Mouse (Mus musculus) forebrain, embryonic 15.5 days (tissue): Measurements from ENCODE around the gene Pdrg1. TPM values are rescaled to one million over a fixed set of nuclear protein-coding genes. Genes with fewer than 3 reads are reported as not detected.

Experiments
- ATAC-seq: fragments of 200-750 bp; cut with Nextera tagmentation; replicated peaks from 2 replicates; pipeline ENCODE4 v1.8.0; 2017; ENCODE audit warnings: mild to moderate bottlenecking, moderate TSS enrichment, moderate library complexity
- H3K27ac ChIP-seq: fragments of 300-500 bp; sonication (generic); replicated peaks from 2 replicates; pipeline ENCODE4 v1.5.1; 2015; ENCODE audit warnings: mild to moderate bottlenecking, inconsistent platforms
- H3K27me3 ChIP-seq: fragments of 300-500 bp; sonication (generic); 2 replicates; pipeline ENCODE4 v1.6.1; 2015; ENCODE audit warnings: inconsistent platforms
- H3K36me3 ChIP-seq: fragments of 300-500 bp; sonication (generic); 2 replicates; pipeline ENCODE4 v1.6.1; 2015; ENCODE audit warnings: mild to moderate bottlenecking, inconsistent platforms
- H3K4me1 ChIP-seq: fragments of 300-500 bp; sonication (generic); 2 replicates; pipeline ENCODE4 v1.6.1; 2015; ENCODE audit warnings: inconsistent platforms
- H3K4me2 ChIP-seq: fragments of 300-500 bp; sonication (generic); replicated peaks from 2 replicates; pipeline ENCODE4 v1.6.1; 2015; ENCODE audit warnings: mild to moderate bottlenecking, inconsistent platforms
- H3K4me3 ChIP-seq: fragments of 300-500 bp; sonication (generic); 2 replicates; pipeline ENCODE4 v1.5.1; 2015; ENCODE audit warnings: mild to moderate bottlenecking, inconsistent platforms
- H3K9ac ChIP-seq: fragments of 300-500 bp; sonication (generic); replicated peaks from 2 replicates; pipeline ENCODE4 v1.6.1; 2015; ENCODE audit warnings: mild to moderate bottlenecking, inconsistent platforms
- H3K9me3 ChIP-seq: fragments of 300-500 bp; sonication (generic); 2 replicates; pipeline ENCODE4 v1.6.1; 2016; ENCODE audit warnings: inconsistent platforms
- WGBS: fragments of 180-500 bp; shearing (Covaris S2); methylation state at CpG from one replicate; pipeline ENCODE4 v1.1.7; 2015; ENCODE audit warnings: mixed read lengths; 5-methylcytosine and 5-hydroxymethylcytosine counted together
- polyA plus RNA-seq: library from polyadenylated mRNA; unstranded; fragments of >200 nt; fragmentation: Nextera tagmentation; extraction: Ambion mirVana; gene quantifications from 2 replicates; pipeline ENCODE4 v1.2.1, GENCODE M21; 2015

The Pdrg1 gene
- polyA plus RNA-seq, 1 experiment from 2014 or later = 189 TPM

DNA sequence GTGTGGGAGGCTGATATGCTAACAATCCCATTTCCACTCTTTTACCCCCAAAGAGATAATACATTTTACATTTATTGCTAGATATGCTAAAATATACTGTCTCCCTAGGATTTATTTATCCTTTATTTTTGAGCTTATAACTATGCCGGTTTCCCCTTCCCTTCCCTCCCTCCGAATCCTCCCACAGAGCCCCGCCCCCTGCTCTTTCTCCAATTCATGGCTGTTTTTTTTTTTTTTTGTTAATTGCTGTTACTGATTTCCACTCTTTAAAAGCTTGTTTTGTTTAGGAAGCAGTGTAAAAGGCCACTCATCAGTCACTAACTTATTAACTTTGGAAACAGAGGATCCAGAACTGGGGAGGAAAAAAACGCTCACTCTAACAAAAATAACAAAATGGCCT, 18.2 kb downstream of the Pdrg1 start:
- Histone ChIP-seq H3K27ac (no peak overlapping the region), H3K9me3 (no peaks in the 10 kb centered on the region), H3K4me3 (no peak overlapping the region), H3K27me3 (no peaks in the 10 kb centered on the region), H3K4me2 (no peak overlapping the region), H3K9ac (no peak overlapping the region), H3K4me1 (no peaks in the 10 kb centered on the region), H3K36me3 (no peaks in the 10 kb centered on the region)
- ATAC-seq = no peak
- WGBS = 65% methylated on average over 4 of the region's 4 CpGs

DNA sequence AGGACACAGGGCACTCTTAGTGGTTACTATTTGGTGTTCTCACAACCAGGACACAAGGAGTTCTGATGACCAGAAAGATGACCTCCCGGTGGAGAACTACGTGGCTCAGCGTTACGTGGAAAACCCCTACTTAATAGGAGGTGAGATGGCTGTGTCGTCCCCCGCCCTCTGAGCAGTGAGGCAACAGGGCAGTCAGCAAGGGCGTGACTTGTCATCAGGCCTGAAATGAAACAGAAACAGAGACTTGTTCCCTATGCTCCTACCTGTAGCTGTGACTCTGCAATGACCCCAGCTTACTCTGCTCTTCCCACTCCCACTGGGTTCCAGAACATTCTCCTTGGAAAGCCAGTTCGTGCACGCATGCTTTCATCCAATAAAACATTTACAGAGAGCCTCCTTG, 23.7 kb downstream of the Pdrg1 start:
- H3K9ac ChIP-seq = no peak overlapping the region
- no peaks in the 10 kb centered on the region for H3K9me3 ChIP-seq
- no peaks in the 10 kb centered on the region for H3K27me3 ChIP-seq
- 88% methylated on average over 9 of the region's 9 CpGs for WGBS
- H3K27ac ChIP-seq = no peak overlapping the region
- no peaks in the 10 kb centered on the region for H3K4me1 ChIP-seq
- H3K36me3 ChIP-seq = no peaks in the 10 kb centered on the region
- H3K4me2 ChIP-seq = no peak overlapping the region
- ATAC-seq = no peak
- H3K4me3 ChIP-seq = no peak overlapping the region

DNA sequence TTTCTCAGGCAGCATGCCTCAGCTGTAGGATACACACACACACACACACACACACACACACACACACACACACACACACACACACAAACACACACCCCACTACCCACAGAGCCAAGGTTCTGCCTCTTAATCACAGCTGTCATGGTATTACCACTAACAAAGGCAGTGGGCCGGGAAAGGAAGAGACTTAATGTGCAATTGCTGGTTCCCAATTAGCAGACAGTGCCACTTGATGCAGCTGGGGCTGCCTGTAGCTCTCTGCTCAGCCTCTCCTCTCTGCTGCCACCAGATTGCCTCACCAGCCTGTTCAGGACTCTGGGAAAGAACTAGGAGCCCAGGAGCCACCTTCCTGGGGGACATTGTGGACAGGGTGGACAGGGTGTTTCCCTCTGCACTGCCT, 29.6 kb downstream of the Pdrg1 start:
- Histone ChIP-seq H3K9me3 (no peaks in the 10 kb centered on the region), H3K4me1 (peaks cover 5% of the 10 kb centered on the region), H3K4me3 (no peak overlapping the region), H3K4me2 (no peak overlapping the region), H3K27me3 (no peaks in the 10 kb centered on the region), H3K36me3 (no peaks in the 10 kb centered on the region), H3K9ac (no peak overlapping the region), H3K27ac (peak overlapping the region; percentile 31; the same call in 1 of the 2 replicates)
- peak; percentile 92 for ATAC-seq
- WGBS = 16% methylated on average over 1 of the region's 1 CpGs

DNA sequence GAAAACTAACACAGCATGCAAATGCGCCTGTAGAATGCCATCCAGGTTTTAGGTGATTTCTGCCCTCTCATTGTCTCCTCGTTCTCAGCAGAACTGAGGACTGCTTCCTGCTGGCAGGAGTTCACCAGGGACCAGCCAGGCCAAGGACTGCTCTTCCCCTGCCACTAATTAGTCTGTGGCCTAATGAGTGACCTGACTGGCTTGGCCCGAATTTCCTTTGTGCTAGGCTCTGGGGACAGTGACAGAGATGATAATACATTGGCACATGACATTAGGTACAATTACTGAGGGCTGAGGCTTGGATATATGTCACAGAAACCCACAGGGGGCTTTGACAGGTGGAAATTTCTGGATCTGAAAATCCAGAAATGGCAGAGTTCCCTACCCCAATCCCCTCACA, 38.2 kb downstream of the Pdrg1 start:
- Histone ChIP-seq H3K4me2 (no peak overlapping the region), H3K9me3 (no peaks in the 10 kb centered on the region), H3K27ac (no peak overlapping the region), H3K4me3 (no peak overlapping the region), H3K27me3 (no peaks in the 10 kb centered on the region), H3K4me1 (no peaks in the 10 kb centered on the region), H3K36me3 (no peaks in the 10 kb centered on the region), H3K9ac (no peak overlapping the region)
- WGBS = 39% methylated on average over 3 of the region's 3 CpGs
- ATAC-seq = no peak

DNA sequence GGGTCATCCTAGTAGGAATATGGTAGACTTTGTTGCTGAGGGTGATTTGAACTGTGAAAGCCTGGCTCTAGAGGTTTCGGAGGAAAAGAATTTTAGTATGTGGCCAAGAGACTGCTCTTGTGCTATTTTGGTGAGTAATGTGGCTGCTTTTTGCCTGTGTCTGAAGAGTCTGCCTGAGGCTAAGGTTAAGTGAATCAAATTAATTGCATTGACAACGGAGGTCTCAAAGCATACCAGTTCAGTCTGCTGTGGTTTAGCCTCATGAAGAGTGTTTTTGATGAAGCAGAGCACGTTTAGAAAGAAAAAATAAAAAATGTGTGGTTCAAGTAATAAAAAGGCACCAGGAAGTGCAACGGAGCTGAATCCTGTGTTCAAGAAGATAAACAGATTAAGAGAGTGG, 49.7 kb downstream of the Pdrg1 start:
- Histone ChIP-seq H3K27ac (no peak overlapping the region), H3K9me3 (no peaks in the 10 kb centered on the region), H3K36me3 (no peaks in the 10 kb centered on the region), H3K4me2 (no peak overlapping the region), H3K4me3 (no peak overlapping the region), H3K4me1 (peaks cover 8% of the 10 kb centered on the region), H3K27me3 (no peaks in the 10 kb centered on the region), H3K9ac (no peak overlapping the region)
- 72% methylated on average over 4 of the region's 4 CpGs for WGBS
- no peak for ATAC-seq

DNA sequence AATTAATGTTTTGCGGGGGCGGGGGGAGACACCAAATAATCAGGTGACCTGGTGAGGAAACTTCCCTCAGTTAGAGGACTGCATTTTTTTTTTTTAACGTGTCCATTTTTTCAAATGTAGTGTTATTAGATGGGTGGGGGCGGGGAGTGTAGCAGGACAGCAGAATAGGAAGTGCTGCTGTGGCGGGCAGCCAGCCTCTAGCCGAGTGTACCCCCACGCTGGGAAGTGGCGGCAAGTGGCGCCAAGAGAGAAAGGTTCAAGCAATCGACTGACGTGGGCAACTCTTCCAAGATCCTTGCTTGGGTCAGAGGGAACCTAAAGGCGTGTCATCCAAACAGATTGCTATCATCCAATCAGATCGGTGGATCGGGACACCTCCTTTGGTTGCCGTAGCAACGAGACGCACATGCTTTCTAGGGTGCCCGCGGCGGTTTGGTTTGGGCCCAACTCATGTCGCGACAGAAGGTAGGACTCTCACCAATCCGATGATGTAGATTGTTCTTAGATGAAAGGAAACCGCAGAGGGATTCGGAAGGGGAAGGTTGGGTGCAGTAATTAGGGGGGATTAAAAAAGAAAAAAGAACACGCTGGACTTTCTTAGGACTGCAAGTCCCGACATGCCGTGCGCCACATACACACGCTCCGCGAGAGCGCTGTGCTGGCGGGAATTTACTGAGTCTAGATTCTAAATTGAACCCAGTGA, 53.0 kb downstream of the Pdrg1 start, which contains the start of gene Ttll9:
Gene Ttll9, plus strand, starts transcription at position 395 of the 703 bp plus-strand sequence.
- peak within 1 kb of the TSS; percentile 52 for H3K9ac ChIP-seq
- peak within 1 kb of the TSS; percentile 74 for H3K4me2 ChIP-seq
- H3K36me3 ChIP-seq = no peaks in the 10 kb centered on the region
- peaks cover 8% of the 10 kb centered on the region for H3K4me1 ChIP-seq
- WGBS = 1% methylated on average over 34 of the region's 34 CpGs
- ATAC-seq = peak; percentile 96
- no peaks in the 10 kb centered on the region for H3K9me3 ChIP-seq
- H3K4me3 ChIP-seq = peak within 1 kb of the TSS; percentile 50
- 0 out of 2 replicates have a peak, but pooled peaks cover 2% of the 10 kb centered on the region for H3K27me3 ChIP-seq
- 0 out of 2 replicates have a peak within 1 kb of the TSS, but pooled peaks have one; percentile 24 for H3K27ac ChIP-seq

Other genes starting within 250 kb of the Pdrg1 start
- 179 and 183 TPM in 2 replicates for gene Bcl2l1, start 183.7 kb downstream of the Pdrg1 start, polyA plus RNA-seq
- 50.6 and 51.1 TPM in 2 replicates for gene Tpx2, start 167.5 kb downstream of the Pdrg1 start, polyA plus RNA-seq
- not detected in 2 replicates for gene Mylk2, start 104.1 kb downstream of the Pdrg1 start, polyA plus RNA-seq
- 3.2 and 4.4 TPM in 2 replicates for gene Foxs1, start 82.2 kb downstream of the Pdrg1 start, polyA plus RNA-seq
- gene Dusp15, start 63.7 kb downstream of the Pdrg1 start, polyA plus RNA-seq = 7.1 and 7.3 TPM in 2 replicates
- gene Ttll9, start 52.9 kb downstream of the Pdrg1 start, polyA plus RNA-seq = 2.3 and 3.0 TPM in 2 replicates
- gene Xkr7, start 16.4 kb upstream of the Pdrg1 start, polyA plus RNA-seq = 1.9 and 2.0 TPM in 2 replicates
- gene Ccm2l, start 50.5 kb upstream of the Pdrg1 start, polyA plus RNA-seq = 0.98 and 1.1 TPM in 2 replicates
- 1.2 and 1.4 TPM in 2 replicates for gene Hck, start 93.0 kb upstream of the Pdrg1 start, polyA plus RNA-seq
- 70.0 and 71.9 TPM in 2 replicates for gene Tm9sf4, start 145.9 kb upstream of the Pdrg1 start, polyA plus RNA-seq
- 29.4 and 33.1 TPM in 2 replicates for gene Tspyl3, start 210.0 kb upstream of the Pdrg1 start, polyA plus RNA-seq
- 6.8 and 7.7 TPM in 2 replicates for gene Plagl2, start 226.0 kb upstream of the Pdrg1 start, polyA plus RNA-seq
- gene Pofut1, start 226.1 kb upstream of the Pdrg1 start, polyA plus RNA-seq = 5.7 and 6.6 TPM in 2 replicates